Mouse (Mus musculus) heart, adult 2 months (tissue): ENCODE results near the gene Dhx9. TPM values are rescaled to one million over a fixed set of nuclear protein-coding genes. Genes with fewer than 3 reads are reported as not detected.
"Not testable (repeated sequence)": the region's sequence is repeated elsewhere in the genome, so short reads cannot be mapped to it uniquely, and the experiment has no call there.

ENCODE experiments used
- DNase-seq, 2 experiments: peaks; one replicate each; pipeline ENCODE4 v3.0.0; 2021
- H3K27ac ChIP-seq: fragments of 200-600 bp; 2 replicates; pipeline ENCODE4 v1.8.1; 2022
- H3K27me3 ChIP-seq: fragments of 200-500 bp; 2 replicates; pipeline ENCODE4 v1.6.1; 2012; ENCODE audit warnings: mild to moderate bottlenecking, low read length, inconsistent platforms, mixed read lengths; ENCODE audit not compliant: control insufficient read depth, insufficient read depth
- H3K36me3 ChIP-seq: fragments of 200-500 bp; 2 replicates; pipeline ENCODE4 v1.6.1; 2012; ENCODE audit warnings: low read length, inconsistent platforms; ENCODE audit not compliant: control insufficient read depth, insufficient read depth
- H3K4me1 ChIP-seq: fragments of 200-500 bp; 2 replicates; pipeline ENCODE4 v1.6.1; 2011; ENCODE audit warnings: low read length; ENCODE audit not compliant: control insufficient read depth, insufficient read depth
- H3K4me3 ChIP-seq: fragments of 200-600 bp; 2 replicates; pipeline ENCODE4 v1.8.1; 2022
- H3K79me2 ChIP-seq: fragments of 200-500 bp; replicated peaks from 2 replicates; pipeline ENCODE4 v1.6.1; 2012; ENCODE audit warnings: mild to moderate bottlenecking, inconsistent platforms, low read length, moderate library complexity, mixed read lengths; ENCODE audit not compliant: control insufficient read depth, insufficient read depth
- H3K9ac ChIP-seq: fragments of 200-500 bp; 2 replicates; pipeline ENCODE4 v1.6.1; 2012; ENCODE audit warnings: low read depth, mild to moderate bottlenecking, control low read depth, inconsistent platforms, low read length, mixed read lengths
- CTCF ChIP-seq: fragments of 200-600 bp; IDR thresholded peaks from 2 replicates; pipeline ENCODE4 v1.8.1; 2022; ENCODE audit warnings: antibody characterized with exemption, mild to moderate bottlenecking, moderate library complexity
- EP300 ChIP-seq: fragments of 200-500 bp; IDR thresholded peaks from 2 replicates; pipeline ENCODE4 v1.6.1; 2011; ENCODE audit warnings: low read depth, low read length, control low read depth; ENCODE audit not compliant: insufficient read depth
- POLR2A ChIP-seq: fragments of 200-500 bp; IDR thresholded peaks from 2 replicates; pipeline ENCODE4 v1.6.1; 2011; ENCODE audit warnings: mild to moderate bottlenecking, low read depth, low read length, control low read depth; ENCODE audit not compliant: insufficient read depth
- WGBS: fragments of 180-500 bp; shearing (Covaris S2); methylation state at CpG from one replicate; pipeline ENCODE4 v1.1.7; 2018; 5-methylcytosine and 5-hydroxymethylcytosine counted together
- intact Hi-C: fragments of 180-260 bp; cut with DNase I; formaldehyde crosslinking; loops from one replicate; pipeline ENCODE4 v1.15.1; 2025
- long read RNA-seq: library from polyadenylated mRNA; stranded (forward); transcript quantifications from one replicate; pipeline ENCODE4 v2.0.0, GENCODE M21; 2021
- polyA plus RNA-seq: library from polyadenylated mRNA; depleted of rRNA; stranded (reverse); fragments of >200 nt; gene quantifications from 2 replicates; pipeline ENCODE4 v1.2.3, GENCODE M21; 2012; rRNA removed
- total RNA-seq, 2 experiments: library from RNA; stranded (reverse); gene quantifications; 2 replicates each; pipeline ENCODE4 v1.2.3; 2021

Dhx9 gene
- total RNA-seq (10 to 100 TPM; 44.0 to 45.4 TPM), polyA plus RNA-seq (10.1 and 22.2 TPM in 2 replicates)
- long read RNA-seq = 0 reads

- Histone ChIP-seq H3K36me3 (peaks cover 17% of the 10 kb centered on the region), H3K9ac (peak within 1 kb of the TSS; percentile 83), H3K79me2 (peaks cover 9% of the 10 kb centered on the region), H3K4me1 (peaks cover 4% of the 10 kb centered on the region), H3K27ac (peak within 1 kb of the TSS; percentile 92), H3K27me3 (no peaks in the 10 kb centered on the region), H3K4me3 (peak within 1 kb of the TSS; percentile 90)
- intact Hi-C loops = loop anchor here (5.0 kb wide), 1 partner anchor 255 kb away; the partner anchor contains the start of gene Rgs16
- WGBS = under 1% methylated on average over 35 of the region's 35 CpGs
- DNase-seq = peak; percentile 98 to 100
- TF ChIP-seq POLR2A (peak; percentile 99), EP300 (no peak; the same call in 1 of the 2 replicates), CTCF (no peak)
Measured at GRCm38 (mm10) chr1:153487500-153487879, at the start of gene Dhx9. Gene Dhx9, minus strand, starts transcription at chr1:153487660.

DNA sequence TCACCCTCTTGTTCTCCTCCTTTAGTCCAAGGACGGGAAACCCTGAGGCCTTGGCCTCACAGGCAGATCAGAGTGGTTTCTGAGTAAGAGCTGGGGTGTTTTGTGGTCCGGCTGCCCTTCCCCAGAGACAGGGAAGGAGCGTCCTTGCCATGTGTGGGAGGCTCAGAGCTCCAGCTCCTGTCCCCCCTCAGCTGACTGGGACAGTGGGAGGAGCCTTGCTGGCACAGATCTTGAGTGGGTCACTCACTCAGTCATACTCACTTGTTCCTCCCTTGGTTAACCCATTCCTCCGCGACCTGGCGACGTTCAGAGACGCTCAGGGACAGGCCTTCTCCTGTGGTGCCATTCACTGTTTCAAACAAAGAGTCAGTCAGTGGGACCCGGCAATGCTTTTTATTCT, 48.2 kb upstream of the Dhx9 start:
- no peak for TF ChIP-seq CTCF
- TF ChIP-seq POLR2A = no peak
- Histone ChIP-seq H3K27me3 (no peaks in the 10 kb centered on the region), H3K4me3 (no peak overlapping the region), H3K36me3 (no peaks in the 10 kb centered on the region), H3K9ac (no peak overlapping the region), H3K79me2 (no peaks in the 10 kb centered on the region), H3K27ac (no peak overlapping the region), H3K4me1 (no peaks in the 10 kb centered on the region)
- peak; percentile 33 to 53 for DNase-seq
- intact Hi-C loops = no loop called here
- 69% methylated on average over 9 of the region's 9 CpGs for WGBS

- intact Hi-C loops, H3K9ac ChIP-seq, DNase-seq, H3K4me1 ChIP-seq, H3K4me3 ChIP-seq, H3K27ac ChIP-seq, H3K36me3 ChIP-seq, H3K27me3 ChIP-seq, H3K79me2 ChIP-seq: not testable (repeated sequence)
- WGBS = 97% methylated on average over 3 of the region's 3 CpGs
Measured at GRCm38 (mm10) chr1:153532896-153533295, 45.4 kb upstream of the Dhx9 start.

DNA sequence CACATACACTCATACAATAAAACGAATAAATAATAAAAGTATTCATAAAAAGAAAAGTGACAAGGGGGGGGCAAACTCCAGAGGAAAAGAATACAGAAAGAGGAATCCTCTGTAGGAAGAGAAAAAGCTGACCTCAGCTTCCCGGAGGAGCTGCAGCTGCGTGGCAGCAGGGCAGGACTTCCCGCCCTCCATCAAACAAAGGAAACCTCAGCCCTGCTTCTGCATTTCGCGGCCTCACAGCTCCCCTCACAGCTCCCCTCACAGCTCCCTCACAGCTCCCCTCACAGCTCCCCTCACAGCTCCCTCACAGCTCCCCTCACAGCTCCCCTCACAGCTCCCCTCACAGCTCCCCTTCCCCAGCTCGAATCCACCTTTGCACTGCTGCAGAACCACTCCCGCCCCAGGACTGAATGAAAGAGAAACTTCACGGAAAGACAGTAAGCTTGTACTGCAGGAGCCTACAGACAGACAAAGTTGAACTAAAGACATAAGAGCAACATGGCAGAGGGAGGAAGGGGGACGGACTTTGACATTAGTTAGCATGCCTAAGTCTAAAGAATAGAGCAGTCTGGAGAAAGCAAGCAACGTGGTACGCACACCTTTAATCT, 44.9 kb upstream of the Dhx9 start:
- Histone ChIP-seq H3K36me3 (no peaks in the 10 kb centered on the region), H3K9ac (no peak overlapping the region), H3K4me3 (no peak overlapping the region; the same call in 1 of the 2 replicates), H3K27ac (no peak overlapping the region), H3K4me1 (no peaks in the 10 kb centered on the region), H3K27me3 (no peaks in the 10 kb centered on the region), H3K79me2 (no peaks in the 10 kb centered on the region)
- DNase-seq = peak; percentile 37 to 43
- intact Hi-C loops = no loop called here
- TF ChIP-seq EP300 = no peak
- no peak for TF ChIP-seq POLR2A
- TF ChIP-seq CTCF = no peak
- 25% methylated on average over 12 of the region's 12 CpGs for WGBS

DNA sequence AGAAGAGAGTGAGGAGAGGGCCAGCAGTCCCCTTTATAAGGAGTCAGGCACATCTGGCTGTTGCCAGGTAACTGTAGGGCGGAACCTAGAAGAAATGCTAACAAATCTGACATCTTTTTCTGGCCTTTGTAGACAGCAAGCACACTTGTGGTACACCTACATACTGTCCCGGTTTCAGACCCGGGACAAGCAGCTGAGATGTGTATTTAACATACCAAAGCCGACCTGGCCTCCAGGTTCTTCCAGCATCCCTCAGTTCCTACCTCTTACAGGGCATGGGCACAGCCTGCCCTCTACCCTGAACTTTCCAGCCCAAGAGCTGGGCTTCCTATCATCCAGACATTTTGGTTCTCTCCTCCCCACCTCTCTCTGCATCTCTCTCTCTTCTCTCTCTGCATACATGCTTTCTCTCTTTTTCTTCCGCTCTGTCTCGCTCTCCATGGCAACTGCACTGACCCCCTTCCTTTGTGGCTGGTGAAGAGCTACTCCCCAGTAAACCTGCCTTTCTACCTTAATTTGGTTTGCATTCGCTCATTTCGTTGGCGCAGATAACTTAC, 44.3 kb upstream of the Dhx9 start:
- DNase-seq = no peak
- Histone ChIP-seq H3K36me3 (no peaks in the 10 kb centered on the region), H3K27ac (no peak overlapping the region), H3K4me3 (no peak overlapping the region; the same call in 1 of the 2 replicates), H3K27me3 (no peaks in the 10 kb centered on the region), H3K79me2 (no peaks in the 10 kb centered on the region), H3K9ac (no peak overlapping the region), H3K4me1 (no peaks in the 10 kb centered on the region)
- TF ChIP-seq EP300 = no peak
- TF ChIP-seq POLR2A = no peak
- no peak for TF ChIP-seq CTCF
- 55% methylated on average over 9 of the region's 9 CpGs for WGBS
- intact Hi-C loops = no loop called here

- Histone ChIP-seq H3K4me3 (no peak overlapping the region), H3K9ac (no peak overlapping the region), H3K4me1 (no peaks in the 10 kb centered on the region), H3K79me2 (no peaks in the 10 kb centered on the region), H3K27ac (no peak overlapping the region), H3K36me3 (no peaks in the 10 kb centered on the region), H3K27me3 (no peaks in the 10 kb centered on the region)
- no peak for TF ChIP-seq EP300
- TF ChIP-seq CTCF = no peak
- TF ChIP-seq POLR2A = no peak
- intact Hi-C loops = no loop called here
- no peak for DNase-seq
- 59% methylated on average over 3 of the region's 3 CpGs for WGBS
Measured at GRCm38 (mm10) chr1:153522116-153522515, 34.7 kb upstream of the Dhx9 start.
